Mouse (Mus musculus): ENCODE results near the gene Dock10. TPM values are rescaled to one million over a fixed set of nuclear protein-coding genes. Genes with fewer than 3 reads are reported as not detected.
"Not testable (repeated sequence)": the region's sequence is repeated elsewhere in the genome, so short reads cannot be mapped to it uniquely, and the experiment has no call there.

Gene Dock10
- polyA plus RNA-seq, 1 experiment from 2014 or later: 3.1 TPM

GRCm38 (mm10) chr1:80755296-80756059, 2.8 kb downstream of the Dock10 start:
- 86% methylated on average over 7 of the region's 7 CpGs for WGBS
- Histone ChIP-seq H3K27me3 (ENCODE audit: insufficient read depth, poor library complexity, severe bottlenecking) (peaks cover 32% of the 10 kb centered on the region), H3K4me1 (replicated peaks) (peaks cover 22% of the 10 kb centered on the region), H3K27ac (no peak overlapping the region), H3K36me3 (no peaks in the 10 kb centered on the region), H3K4me3 (no peak overlapping the region), H3K9me3 (no peaks in the 10 kb centered on the region)
- no peak for DNase-seq (ENCODE audit: low spot score)

GRCm38 (mm10) chr1:80749122-80749521, 9.2 kb downstream of the Dock10 start:
- 88% methylated on average over 2 of the region's 2 CpGs for WGBS
- not testable (repeated sequence) for H3K9me3 ChIP-seq; H3K4me3 ChIP-seq; DNase-seq (ENCODE audit: low spot score); H3K27ac ChIP-seq; H3K4me1 ChIP-seq (replicated peaks); H3K27me3 ChIP-seq (ENCODE audit: insufficient read depth, poor library complexity, severe bottlenecking); H3K36me3 ChIP-seq

DNA sequence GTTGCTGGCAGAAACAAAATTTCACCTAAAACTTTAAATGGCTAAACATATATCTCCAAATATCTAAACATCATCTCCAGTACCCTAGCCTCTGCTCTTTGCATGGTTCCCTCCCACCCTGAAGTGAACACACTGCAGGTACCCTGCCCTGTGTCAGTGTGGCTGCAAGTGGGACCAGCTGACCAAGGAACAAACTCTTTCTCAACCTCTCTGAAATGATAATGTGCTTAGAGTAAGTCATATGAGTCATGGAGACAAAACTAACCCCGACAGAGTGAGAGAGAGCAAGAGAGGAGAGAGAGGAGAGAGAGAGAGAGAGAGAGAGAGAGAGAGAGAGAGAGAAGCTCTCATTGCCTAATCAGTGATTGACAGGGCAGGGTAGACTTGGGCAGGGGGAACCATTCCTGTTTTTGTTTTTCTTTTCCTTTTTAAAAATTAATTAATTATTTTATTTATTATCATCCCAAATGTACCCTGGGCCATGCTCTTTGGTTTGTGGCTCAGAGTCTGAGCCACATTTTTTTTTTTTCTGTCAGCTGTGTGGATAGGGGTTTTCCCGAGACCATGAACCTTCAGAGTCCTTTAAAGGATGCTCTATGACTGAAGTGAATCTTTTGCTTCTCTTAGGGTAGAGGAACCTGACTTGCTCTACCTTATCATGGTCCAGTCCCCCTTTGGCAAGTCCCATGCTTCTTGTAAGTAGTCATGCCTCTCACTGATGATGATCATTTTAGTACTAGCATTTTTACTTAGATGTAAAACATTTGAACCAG, 11.4 kb downstream of the Dock10 start:
- Histone ChIP-seq H3K36me3 (no peaks in the 10 kb centered on the region), H3K9me3 (no peaks in the 10 kb centered on the region), H3K4me1 (replicated peaks) (no peaks in the 10 kb centered on the region), H3K27ac (no peak overlapping the region), H3K27me3 (ENCODE audit: insufficient read depth, poor library complexity, severe bottlenecking) (no peaks in the 10 kb centered on the region), H3K4me3 (no peak overlapping the region)
- 73% methylated on average over 2 of the region's 2 CpGs for WGBS
- DNase-seq (ENCODE audit: low spot score): no peak

DNA sequence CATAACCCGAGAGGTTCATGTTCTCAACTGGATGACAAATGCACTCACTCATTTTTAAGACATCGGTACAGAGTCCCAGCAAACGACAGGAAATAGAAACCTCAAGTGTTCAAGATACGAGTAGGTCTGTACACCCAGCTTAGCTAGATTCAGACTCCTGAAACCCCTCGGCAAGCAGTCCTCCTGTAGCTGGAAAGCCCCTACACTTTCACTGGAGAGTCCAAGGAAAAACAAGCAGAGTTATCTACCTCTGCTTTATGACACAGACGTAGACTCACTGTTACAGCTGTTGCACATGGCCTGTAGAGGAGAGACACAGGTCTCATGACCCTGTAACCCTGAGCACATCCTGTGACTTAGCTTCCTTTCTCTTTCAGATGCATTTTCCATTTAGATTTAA, 12.1 kb downstream of the Dock10 start:
- no peak for DNase-seq (ENCODE audit: low spot score)
- Histone ChIP-seq H3K27me3 (ENCODE audit: insufficient read depth, poor library complexity, severe bottlenecking) (no peaks in the 10 kb centered on the region), H3K4me3 (no peak overlapping the region), H3K4me1 (replicated peaks) (no peaks in the 10 kb centered on the region), H3K9me3 (no peaks in the 10 kb centered on the region), H3K27ac (no peak overlapping the region), H3K36me3 (no peaks in the 10 kb centered on the region)
- 88% methylated on average over 6 of the region's 6 CpGs for WGBS

DNA sequence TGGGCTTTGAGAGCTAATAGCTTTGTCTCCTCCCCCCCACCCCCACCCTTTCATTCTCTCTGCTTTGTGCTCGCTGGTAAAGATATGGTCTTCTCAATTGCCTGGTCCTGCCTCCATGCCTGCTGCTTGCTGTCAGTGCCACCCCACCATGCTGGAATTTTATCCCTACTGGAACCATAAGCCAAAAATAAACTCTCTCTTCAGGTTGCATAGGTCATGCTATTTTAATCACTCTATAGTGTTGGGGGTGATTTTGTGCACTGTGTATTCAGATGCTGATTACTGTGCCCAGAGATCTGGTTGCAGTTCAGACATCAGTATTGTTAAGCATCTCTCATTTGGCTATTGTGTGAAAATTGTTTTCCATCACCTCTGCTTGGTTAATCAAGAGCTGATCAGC, 18.9 kb downstream of the Dock10 start:
- 24% methylated on average over 1 of the region's 1 CpGs for WGBS
- Histone ChIP-seq H3K4me1 (replicated peaks) (peaks cover 5% of the 10 kb centered on the region; the same call in 1 of the 2 replicates), H3K27ac (no peak overlapping the region), H3K27me3 (ENCODE audit: insufficient read depth, poor library complexity, severe bottlenecking) (no peaks in the 10 kb centered on the region), H3K4me3 (no peak overlapping the region), H3K36me3 (no peaks in the 10 kb centered on the region), H3K9me3 (no peaks in the 10 kb centered on the region)
- DNase-seq (ENCODE audit: low spot score): no peak

- Histone ChIP-seq H3K4me3 (no peak overlapping the region), H3K27me3 (ENCODE audit: insufficient read depth, poor library complexity, severe bottlenecking) (no peaks in the 10 kb centered on the region), H3K4me1 (replicated peaks) (peaks cover 5% of the 10 kb centered on the region; the same call in 1 of the 2 replicates), H3K27ac (no peak overlapping the region), H3K36me3 (no peaks in the 10 kb centered on the region), H3K9me3 (no peaks in the 10 kb centered on the region)
- WGBS: 84% methylated on average over 5 of the region's 5 CpGs
- no peak for DNase-seq (ENCODE audit: low spot score)
Measured at GRCm38 (mm10) chr1:80737812-80738391, 20.4 kb downstream of the Dock10 start.

GRCm38 (mm10) chr1:80730582-80730981, 27.7 kb downstream of the Dock10 start:
- DNase-seq (ENCODE audit: low spot score): no peak
- Histone ChIP-seq H3K9me3 (no peaks in the 10 kb centered on the region), H3K27me3 (ENCODE audit: insufficient read depth, poor library complexity, severe bottlenecking) (no peaks in the 10 kb centered on the region), H3K4me3 (no peak overlapping the region), H3K27ac (no peak overlapping the region), H3K36me3 (no peaks in the 10 kb centered on the region), H3K4me1 (replicated peaks) (no peaks in the 10 kb centered on the region)
- 84% methylated on average over 5 of the region's 5 CpGs for WGBS

DNA sequence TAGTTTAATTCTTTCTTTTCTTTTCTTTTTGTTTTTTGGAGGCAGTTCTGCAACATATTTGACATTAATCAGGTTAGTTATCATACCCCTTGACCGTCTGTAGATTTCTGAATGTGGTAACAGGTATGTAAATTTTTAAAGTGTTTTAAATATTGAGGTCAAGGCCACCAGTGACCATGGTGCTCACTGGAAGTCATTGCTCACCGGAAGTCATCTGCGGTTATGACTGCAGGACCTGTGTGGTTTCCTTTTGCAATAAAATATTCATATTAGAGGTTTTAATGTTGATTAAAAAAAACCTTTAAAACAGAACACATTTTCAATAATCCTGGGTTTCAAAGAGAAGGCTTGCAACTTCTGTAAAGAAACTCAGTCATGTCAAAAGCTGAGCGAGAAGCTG, 28.2 kb downstream of the Dock10 start:
- Histone ChIP-seq H3K9me3 (no peaks in the 10 kb centered on the region), H3K36me3 (no peaks in the 10 kb centered on the region), H3K4me3 (no peak overlapping the region), H3K4me1 (replicated peaks) (no peaks in the 10 kb centered on the region), H3K27ac (no peak overlapping the region), H3K27me3 (ENCODE audit: insufficient read depth, poor library complexity, severe bottlenecking) (no peaks in the 10 kb centered on the region)
- no peak for DNase-seq (ENCODE audit: low spot score)
- WGBS: 90% methylated on average over 4 of the region's 4 CpGs

DNA sequence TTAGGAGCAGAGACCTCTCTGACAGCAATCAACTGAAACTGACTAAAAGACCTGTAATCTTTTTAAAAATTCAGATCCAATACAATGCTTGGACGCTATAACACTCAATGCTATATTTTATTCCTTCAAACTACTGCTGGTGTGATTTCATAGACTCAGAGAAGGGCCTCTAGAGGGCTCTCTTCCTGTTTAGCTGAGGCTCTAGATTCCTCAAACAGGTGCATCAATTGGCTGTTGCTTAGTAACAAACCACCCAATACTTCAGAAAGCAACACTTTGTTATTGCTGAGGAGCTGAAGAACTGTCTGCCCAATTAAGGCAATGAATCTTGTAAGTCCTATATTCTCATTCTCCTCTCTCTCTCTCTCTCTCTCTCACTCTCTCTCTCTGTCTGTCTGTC, 30.1 kb downstream of the Dock10 start:
- Histone ChIP-seq H3K4me3 (no peak overlapping the region), H3K27ac (no peak overlapping the region), H3K9me3 (no peaks in the 10 kb centered on the region), H3K36me3 (no peaks in the 10 kb centered on the region), H3K4me1 (replicated peaks) (no peaks in the 10 kb centered on the region), H3K27me3 (ENCODE audit: insufficient read depth, poor library complexity, severe bottlenecking) (no peaks in the 10 kb centered on the region)
- DNase-seq (ENCODE audit: low spot score): no peak
- WGBS: 56% methylated on average over 1 of the region's 1 CpGs

GRCm38 (mm10) chr1:80727403-80727802, 30.9 kb downstream of the Dock10 start:
- H3K36me3 ChIP-seq: no peaks in the 10 kb centered on the region
- 83% methylated on average over 4 of the region's 4 CpGs for WGBS
- no peaks in the 10 kb centered on the region for H3K4me1 ChIP-seq (replicated peaks)
- H3K27me3 ChIP-seq (ENCODE audit: insufficient read depth, poor library complexity, severe bottlenecking): no peaks in the 10 kb centered on the region
- no peak overlapping the region for H3K27ac ChIP-seq
- DNase-seq (ENCODE audit: low spot score): no peak
- H3K9me3 ChIP-seq: no peaks in the 10 kb centered on the region
- no peak overlapping the region for H3K4me3 ChIP-seq

DNA sequence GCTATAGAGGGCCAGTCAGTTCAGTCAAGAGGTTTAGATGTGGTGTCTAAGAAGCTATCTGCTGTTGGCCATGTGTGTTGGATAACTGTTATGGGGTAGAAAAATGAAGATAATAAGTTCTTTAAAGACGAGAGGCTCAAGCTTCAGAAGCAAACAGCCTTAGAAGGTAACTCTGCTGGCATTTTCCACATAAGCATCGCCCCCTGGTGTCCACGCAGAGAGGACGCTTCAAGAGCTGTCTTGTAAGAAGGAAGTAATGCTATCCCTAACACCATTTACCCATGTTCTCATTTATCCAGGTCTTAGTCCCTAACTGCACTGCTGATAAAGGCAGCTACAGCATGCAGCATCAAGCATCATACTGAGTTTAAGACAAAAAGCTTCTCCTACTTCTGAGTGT, 35.7 kb downstream of the Dock10 start:
- H3K9me3 ChIP-seq: no peaks in the 10 kb centered on the region
- no peak overlapping the region for H3K4me3 ChIP-seq
- H3K27me3 ChIP-seq (ENCODE audit: insufficient read depth, poor library complexity, severe bottlenecking): no peaks in the 10 kb centered on the region
- DNase-seq (ENCODE audit: low spot score): peak; percentile 25
- no peak overlapping the region for H3K27ac ChIP-seq
- no peaks in the 10 kb centered on the region for H3K36me3 ChIP-seq
- WGBS: 31% methylated on average over 4 of the region's 4 CpGs
- H3K4me1 ChIP-seq (replicated peaks): no peaks in the 10 kb centered on the region

DNA sequence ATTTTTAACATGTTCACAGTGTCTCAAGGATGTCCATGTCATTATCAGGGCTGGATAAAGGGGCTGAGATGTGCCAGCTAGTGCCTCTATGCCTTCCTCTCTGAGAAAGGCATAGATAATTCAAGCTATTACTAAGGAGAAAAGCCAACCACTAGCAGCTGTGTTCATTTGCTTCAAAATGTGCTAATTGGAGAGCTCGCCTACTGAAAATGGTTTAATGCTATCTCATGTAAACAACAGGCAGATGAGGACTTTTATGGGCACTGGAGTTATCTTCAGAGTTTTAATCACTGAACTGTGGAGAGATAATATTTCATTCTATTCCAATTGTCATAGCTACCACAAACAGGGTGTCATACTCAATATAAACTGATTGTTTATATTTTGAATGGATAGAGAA, 36.3 kb downstream of the Dock10 start:
- 84% methylated on average over 1 of the region's 1 CpGs for WGBS
- no peak overlapping the region for H3K27ac ChIP-seq
- no peak overlapping the region for H3K4me3 ChIP-seq
- no peaks in the 10 kb centered on the region for H3K4me1 ChIP-seq (replicated peaks)
- no peak for DNase-seq (ENCODE audit: low spot score)
- no peaks in the 10 kb centered on the region for H3K9me3 ChIP-seq
- no peaks in the 10 kb centered on the region for H3K27me3 ChIP-seq (ENCODE audit: insufficient read depth, poor library complexity, severe bottlenecking)
- no peaks in the 10 kb centered on the region for H3K36me3 ChIP-seq

DNA sequence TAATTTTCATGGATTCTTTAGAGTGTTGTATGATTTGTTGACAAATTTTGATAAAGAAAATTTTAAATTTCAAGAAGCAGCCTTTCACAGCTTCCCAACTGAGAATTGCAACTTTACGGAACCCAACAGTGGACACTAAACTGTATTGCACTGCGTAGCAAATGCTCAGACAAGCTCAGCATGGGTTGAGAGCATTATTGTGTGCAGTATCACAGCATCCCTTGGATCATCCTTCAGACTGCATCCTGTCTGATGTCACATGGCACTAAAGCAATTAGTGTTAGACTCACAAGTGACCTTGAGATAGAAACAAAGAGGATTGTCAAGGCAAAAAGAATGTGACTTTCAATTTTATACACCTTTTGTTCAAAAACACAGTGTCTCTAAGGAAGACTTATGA, 37.1 kb downstream of the Dock10 start:
- H3K4me1 ChIP-seq (replicated peaks): no peaks in the 10 kb centered on the region
- H3K36me3 ChIP-seq: no peaks in the 10 kb centered on the region
- H3K27me3 ChIP-seq (ENCODE audit: insufficient read depth, poor library complexity, severe bottlenecking): no peaks in the 10 kb centered on the region
- H3K9me3 ChIP-seq: no peaks in the 10 kb centered on the region
- H3K27ac ChIP-seq: no peak overlapping the region
- H3K4me3 ChIP-seq: no peak overlapping the region
- WGBS: 93% methylated on average over 2 of the region's 2 CpGs
- no peak for DNase-seq (ENCODE audit: low spot score)

Measured in hindbrain, embryonic 10.5 days (tissue).